Mouse (Mus musculus): ENCODE measurements at regions not wholly inside any gene's neighbourhood (a gene's known extent, or its start where the extent isn't known, plus 50 kb on each side); places are given as distances from the start of the nearest gene placed in this dataset.

DNA sequence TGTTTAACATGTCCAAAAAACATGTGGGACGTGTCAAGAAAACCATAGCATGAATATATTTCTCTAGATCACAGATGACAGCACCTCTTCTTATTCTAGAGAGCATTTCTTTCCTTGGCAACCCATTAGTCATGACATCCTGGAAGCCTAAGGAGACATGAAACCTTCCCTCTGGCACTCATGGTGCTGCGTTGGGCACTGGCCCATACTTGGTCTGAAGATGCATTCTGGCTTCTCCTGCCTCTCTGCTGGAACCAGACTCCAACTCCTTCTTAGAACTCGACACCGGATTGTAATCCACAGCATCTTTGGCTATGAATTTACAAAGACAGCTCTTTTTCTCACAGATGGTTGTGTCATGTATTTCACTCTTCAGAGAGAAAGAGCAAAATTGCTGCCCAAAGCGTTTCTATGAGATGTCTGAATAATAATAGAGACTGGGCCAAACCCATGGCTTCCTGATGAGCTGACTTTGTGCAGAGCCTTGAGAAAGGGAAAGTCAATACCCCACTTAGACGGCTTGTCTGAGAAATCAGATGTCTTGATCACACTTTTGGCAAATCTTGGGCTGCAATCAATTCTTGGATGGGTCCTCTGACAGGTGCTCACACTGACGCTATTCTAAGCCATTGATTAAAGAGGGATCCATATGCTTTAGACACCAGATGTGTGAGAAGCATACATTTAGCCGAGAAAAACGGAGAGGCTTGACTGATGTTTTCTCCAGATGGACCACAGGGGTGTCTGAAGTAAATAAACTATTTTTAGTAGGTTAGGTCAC lies 195.4 kb downstream of the Usp46 start:
- TF ChIP-seq CTCF (IDR thresholded peaks at IDR 0.05; ENCODE audit: low read depth, low read length) (no peak), TAL1 (conservative IDR thresholded peaks at IDR 0.05; ENCODE audit: low read depth, low read length) (no peak)

Measured in G1E (cell line).